In the genomic region with DNA sequence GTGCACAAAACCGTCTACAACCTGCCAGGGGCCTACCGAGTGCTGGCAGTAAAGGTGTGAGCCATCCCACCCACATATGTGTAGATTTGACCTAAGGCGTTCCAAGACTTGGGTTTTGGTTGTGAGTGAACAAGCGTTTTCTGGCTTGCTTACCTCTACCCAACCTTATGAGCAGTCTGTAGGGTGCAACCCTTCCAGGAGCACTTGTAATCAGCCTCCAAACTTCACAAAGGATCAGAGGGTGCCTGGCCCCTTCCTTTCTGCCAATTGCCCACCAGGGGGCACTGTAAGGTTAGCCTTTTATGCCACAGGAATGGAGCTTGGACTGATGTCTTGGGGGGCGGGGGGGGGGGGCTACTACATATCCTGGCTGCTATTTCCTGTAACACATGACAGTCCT, we compare ENCODE assay signal across 8 mouse cellular contexts. TPM values are rescaled to one million over a fixed set of nuclear protein-coding genes. Genes with fewer than 3 reads are reported as not detected.
DNase-seq lines count a peak whose midpoint lies in the region; ATAC-seq and TF ChIP-seq lines count a peak whose summit lies in the region.

No protein-coding gene starts in this region.

- H3K36me3 ChIP-seq in thymus, adult 2 months (ENCODE audit: control insufficient read depth, insufficient read depth, low read length), result peaks cover 45% of the 10 kb centered on the region
- H3K36me3 ChIP-seq in hindbrain, embryonic 15.5 days, result peaks cover 32% of the 10 kb centered on the region
- H3K36me3 ChIP-seq in lung, embryonic 15.5 days, result peaks cover 45% of the 10 kb centered on the region

- peak; percentile 63; the same call in 1 of the 2 replicates for TF ChIP-seq CTCF in thymus, adult 2 months (IDR thresholded peaks at IDR 0.05; ENCODE audit: borderline replicate concordance, control insufficient read depth, extremely low read depth, insufficient read depth, low read length, poor library complexity)
- TF ChIP-seq CTCF in cortical plate, adult 2 months (IDR thresholded peaks at IDR 0.05; ENCODE audit: extremely low read depth, insufficient read depth, low read length), result peak; percentile 55

- H3K4me1 ChIP-seq in thymus, adult 2 months (replicated peaks; ENCODE audit: control insufficient read depth, insufficient read depth, low read length), result no peaks in the 10 kb centered on the region
- peaks cover 5% of the 10 kb centered on the region; the same call in 1 of the 2 replicates for H3K4me1 ChIP-seq in cortical plate, adult 2 months (ENCODE audit: control insufficient read depth, insufficient read depth, low read length)
- H3K4me1 ChIP-seq in hindbrain, embryonic 15.5 days (replicated peaks), result peaks cover 9% of the 10 kb centered on the region; the same call in 1 of the 2 replicates
- H3K4me1 ChIP-seq in lung, embryonic 15.5 days, result 0 out of 2 replicates have a peak, but pooled peaks cover 8% of the 10 kb centered on the region

- no peak for TF ChIP-seq POLR2A in thymus, adult 2 months (IDR thresholded peaks at IDR 0.05; ENCODE audit: control insufficient read depth, extremely low read depth, insufficient read depth, low read length, poor library complexity)
- TF ChIP-seq POLR2A in cortical plate, adult 2 months (IDR thresholded peaks at IDR 0.05; ENCODE audit: extremely low read depth, insufficient read depth, low read length), result no peak

- no peaks in the 10 kb centered on the region for H3K27me3 ChIP-seq in thymus, adult 2 months (ENCODE audit: control insufficient read depth, insufficient read depth, low read length)
- H3K27me3 ChIP-seq in hindbrain, embryonic 15.5 days, result no peaks in the 10 kb centered on the region
- H3K27me3 ChIP-seq in lung, embryonic 15.5 days, result no peaks in the 10 kb centered on the region

- no peaks in the 10 kb centered on the region for H3K9me3 ChIP-seq in hindbrain, embryonic 15.5 days
- no peaks in the 10 kb centered on the region for H3K9me3 ChIP-seq in lung, embryonic 15.5 days

- peak; percentile 47; the same call in 1 of the 2 replicates for ATAC-seq in hindbrain, embryonic 15.5 days (ENCODE audit: low FRiP score, low read depth)
- peak; percentile 43; the same call in 1 of the 2 replicates for ATAC-seq in lung, embryonic 15.5 days (ENCODE audit: borderline replicate concordance, extremely low read depth, low FRiP score, low TSS enrichment)

- 74% methylated on average over 5 of the region's 5 CpGs for WGBS in thymus, adult 2 months
- WGBS in hindbrain, embryonic 15.5 days, result 58% methylated on average over 5 of the region's 5 CpGs
- WGBS in lung, embryonic 15.5 days, result 49% methylated on average over 5 of the region's 5 CpGs

- H3K27ac ChIP-seq in thymus, adult 2 months (ENCODE audit: control insufficient read depth, insufficient read depth, low read length), result no peak overlapping the region
- H3K27ac ChIP-seq in cortical plate, adult 2 months (ENCODE audit: insufficient read depth, low read length), result no peak overlapping the region
- H3K27ac ChIP-seq in hindbrain, embryonic 15.5 days (replicated peaks), result no peak overlapping the region
- H3K27ac ChIP-seq in lung, embryonic 15.5 days, result no peak overlapping the region

- no peak overlapping the region for H3K4me3 ChIP-seq in thymus, adult 2 months (ENCODE audit: control insufficient read depth, insufficient read depth, low read length)
- no peak overlapping the region for H3K4me3 ChIP-seq in cortical plate, adult 2 months (ENCODE audit: insufficient read depth, low read length)
- H3K4me3 ChIP-seq in hindbrain, embryonic 15.5 days, result no peak overlapping the region
- no peak overlapping the region for H3K4me3 ChIP-seq in lung, embryonic 15.5 days

- no peak overlapping the region for H3K4me2 ChIP-seq in hindbrain, embryonic 15.5 days
- no peak overlapping the region for H3K4me2 ChIP-seq in lung, embryonic 15.5 days

- peak; percentile 32 for DNase-seq in thymus, adult 2 months
- DNase-seq in thymus, adult 18-20 months, result no peak
- peak; percentile 79 for DNase-seq in retina, postnatal 1 day
- no peak for DNase-seq in spleen, postnatal 4 days (ENCODE audit: low spot score in 2 of 2)
- no peak for DNase-seq in urinary bladder, adult 18-20 months (ENCODE audit: low spot score in 2 of 2)

- H3K9ac ChIP-seq in hindbrain, embryonic 15.5 days, result no peak overlapping the region
- H3K9ac ChIP-seq in lung, embryonic 15.5 days, result no peak overlapping the region

RNA-seq across cellular contexts. Expression of gene Padi6, which starts 18.6 kb away (rescaled TPM):
- polyA plus RNA-seq in thymus, adult 2 months (2012; rRNA removed), result 0.90 and 1.0 TPM in 2 replicates
- 0.72 and 1.1 TPM in 2 replicates for polyA plus RNA-seq in cortical plate, adult 2 months (2012; rRNA removed)
- polyA plus RNA-seq in hindbrain, embryonic 15.5 days (2015; fragmentation: Nextera tagmentation; extraction: Ambion mirVana), result not detected in 2 replicates
- 0.06 TPM in 1 of 2 replicates, not detected in the other for polyA plus RNA-seq in lung, embryonic 15.5 days (2015; fragmentation: Nextera tagmentation; extraction: Ambion mirVana)

RNA-seq across cellular contexts. Expression of gene Rcc2, which starts 23.5 kb away (rescaled TPM):
- 211 and 279 TPM in 2 replicates for polyA plus RNA-seq in thymus, adult 2 months (2012; rRNA removed)
- polyA plus RNA-seq in cortical plate, adult 2 months (2012; rRNA removed), result 44.1 and 45.9 TPM in 2 replicates
- 25.0 and 28.8 TPM in 2 replicates for polyA plus RNA-seq in hindbrain, embryonic 15.5 days (2015; fragmentation: Nextera tagmentation; extraction: Ambion mirVana)
- 58.0 and 58.8 TPM in 2 replicates for polyA plus RNA-seq in lung, embryonic 15.5 days (2015; fragmentation: Nextera tagmentation; extraction: Ambion mirVana)

RNA-seq across cellular contexts. Expression of gene Padi4, which starts 50.2 kb away (rescaled TPM):
- polyA plus RNA-seq in thymus, adult 2 months (2012; rRNA removed), result 21.0 and 23.5 TPM in 2 replicates
- polyA plus RNA-seq in cortical plate, adult 2 months (2012; rRNA removed), result 0.11 and 0.31 TPM in 2 replicates
- polyA plus RNA-seq in hindbrain, embryonic 15.5 days (2015; fragmentation: Nextera tagmentation; extraction: Ambion mirVana), result 0.09 TPM in 2 replicates
- polyA plus RNA-seq in lung, embryonic 15.5 days (2015; fragmentation: Nextera tagmentation; extraction: Ambion mirVana), result 1.8 and 2.1 TPM in 2 replicates

RNA-seq across cellular contexts. Expression of gene Arhgef10l, which starts 58.0 kb away (rescaled TPM):
- polyA plus RNA-seq in thymus, adult 2 months (2012; rRNA removed), result 22.2 and 26.0 TPM in 2 replicates
- 34.5 and 38.3 TPM in 2 replicates for polyA plus RNA-seq in cortical plate, adult 2 months (2012; rRNA removed)
- 26.2 and 28.2 TPM in 2 replicates for polyA plus RNA-seq in hindbrain, embryonic 15.5 days (2015; fragmentation: Nextera tagmentation; extraction: Ambion mirVana)
- polyA plus RNA-seq in lung, embryonic 15.5 days (2015; fragmentation: Nextera tagmentation; extraction: Ambion mirVana), result 14.8 and 16.6 TPM in 2 replicates

Comparison
In these comparisons a context has a peak if more than half of its experiments do, and no peak if none do; other contexts are left out.
1. DNase-seq: peak in thymus, adult 2 months (single experiment) and retina, postnatal 1 day (single experiment); none in thymus, adult 18-20 months (0 of 2), spleen, postnatal 4 days (0 of 2) and urinary bladder, adult 18-20 months (0 of 2).